In genomic region chr4:46374869-46375368, GRCm38 (mm10) we compare ENCODE assay signal across 8 mouse cellular contexts. TPM values are rescaled to one million over a fixed set of nuclear protein-coding genes. Genes with fewer than 3 reads are reported as not detected.
DNase-seq lines count a peak whose midpoint lies in the region; ATAC-seq lines count a peak whose summit lies in the region.

No protein-coding gene starts in this region.

- H3K4me2 ChIP-seq in intestine, embryonic 14.5 days (ENCODE audit: low read length), result peak overlapping the region; percentile 58

- H3K9ac ChIP-seq in intestine, embryonic 14.5 days (ENCODE audit: low read length), result peak overlapping the region; percentile 20; the same call in 1 of the 2 replicates

- intact Hi-C loops in left cerebral cortex, postnatal 10 days (cut with DNase I), result no loop called here

- peaks cover 28% of the 10 kb centered on the region for H3K36me3 ChIP-seq in intestine, embryonic 14.5 days (ENCODE audit: control insufficient read depth, insufficient read depth, low read length)

- H3K4me3 ChIP-seq in intestine, embryonic 14.5 days (ENCODE audit: low read depth, low read length), result peak overlapping the region; percentile 25

- peak; percentile 87 to 93 for DNase-seq in adrenal gland, adult (ENCODE audit: inconsistent age in 2 of 2, low spot score in 1 of 2)
- DNase-seq in embryo, embryonic 10.5 days (ENCODE audit: low spot score), result peak; percentile 85
- DNase-seq in gastrocnemius, postnatal 25 days, result peak; percentile 70
- peak; percentile 88 for DNase-seq in intestine, embryonic 14.5 days (ENCODE audit: low spot score)
- peak; percentile 79 to 88 for DNase-seq in left cerebral cortex, postnatal 10 days (ENCODE audit: extremely low spot score in 1 of 2, low spot score in 2 of 2)
- peak; percentile 80 for DNase-seq in right cerebral cortex, postnatal 25 days
- DNase-seq in urinary bladder, postnatal 36 days (ENCODE audit: low spot score in 2 of 2), result peak; percentile 69 to 80

- H3K27ac ChIP-seq in intestine, embryonic 14.5 days (ENCODE audit: low read depth), result no peak overlapping the region

- 17% methylated on average over 22 of the region's 22 CpGs for WGBS in intestine, embryonic 14.5 days

- peaks cover 9% of the 10 kb centered on the region for H3K4me1 ChIP-seq in intestine, embryonic 14.5 days (replicated peaks; ENCODE audit: control insufficient read depth, insufficient read depth, low read length)

- peak; percentile 74 for ATAC-seq in intestine, embryonic 14.5 days (replicated peaks; ENCODE audit: low FRiP score, low TSS enrichment, low read depth)
- ATAC-seq in megakaryocyte-erythroid progenitor cell, adult 5-6 weeks (replicated peaks; ENCODE audit: low FRiP score, low TSS enrichment, poor library complexity, severe bottlenecking), result peak; percentile 90

- no peaks in the 10 kb centered on the region for H3K9me3 ChIP-seq in intestine, embryonic 14.5 days (ENCODE audit: control insufficient read depth, low read length)

- H3K27me3 ChIP-seq in intestine, embryonic 14.5 days (replicated peaks; ENCODE audit: control insufficient read depth, insufficient read depth, low read length), result 0 out of 2 replicates have a peak, but pooled peaks cover 3% of the 10 kb centered on the region

RNA-seq across cellular contexts. Expression of gene Trmo, which starts 14.3 kb away (rescaled TPM):
- 1 to 10 TPM; 2.9 to 3.1 TPM for total RNA-seq in gastrocnemius, postnatal 25 days (2021)
- polyA plus RNA-seq in intestine, embryonic 14.5 days (2014; fragmentation: Nextera tagmentation; extraction: Ambion mirVana), result 11.3 and 13.1 TPM in 2 replicates
- total RNA-seq in left cerebral cortex, postnatal 10 days (2021), result 1 to 10 TPM; 3.7 to 4.6 TPM
- 5.6 and 10.7 TPM in 2 replicates for total RNA-seq in megakaryocyte-erythroid progenitor cell, adult 5-6 weeks (2014; fragmentation: Nextera tagmentation)
- total RNA-seq in megakaryocyte-erythroid progenitor cell, adult 5-6 weeks (2017), result 8.9 and 11.4 TPM in 2 replicates

RNA-seq across cellular contexts. Expression of gene Foxe1, which starts 31.5 kb away (rescaled TPM):
- total RNA-seq in gastrocnemius, postnatal 25 days (2021), result not detected
- not detected in 2 replicates for polyA plus RNA-seq in intestine, embryonic 14.5 days (2014; fragmentation: Nextera tagmentation; extraction: Ambion mirVana)
- not detected for total RNA-seq in left cerebral cortex, postnatal 10 days (2021)
- not detected in 2 replicates for total RNA-seq in megakaryocyte-erythroid progenitor cell, adult 5-6 weeks (2014; fragmentation: Nextera tagmentation)
- 0.23 TPM in 1 of 2 replicates, not detected in the other for total RNA-seq in megakaryocyte-erythroid progenitor cell, adult 5-6 weeks (2017)

RNA-seq across cellular contexts. Expression of gene Hemgn, which starts 38.4 kb away (rescaled TPM):
- not detected for total RNA-seq in gastrocnemius, postnatal 25 days (2021)
- polyA plus RNA-seq in intestine, embryonic 14.5 days (2014; fragmentation: Nextera tagmentation; extraction: Ambion mirVana), result 0.27 and 0.42 TPM in 2 replicates
- total RNA-seq in left cerebral cortex, postnatal 10 days (2021), result not detected
- 120 and 199 TPM in 2 replicates for total RNA-seq in megakaryocyte-erythroid progenitor cell, adult 5-6 weeks (2014; fragmentation: Nextera tagmentation)
- total RNA-seq in megakaryocyte-erythroid progenitor cell, adult 5-6 weeks (2017), result 129 and 182 TPM in 2 replicates

Comparison
In these comparisons a context has a peak if more than half of its experiments do, and no peak if none do; other contexts are left out.
1. RNA of gene Hemgn, which starts 38.4 kb away (total RNA-seq): 120 to 199 TPM in megakaryocyte-erythroid progenitor cell, adult 5-6 weeks; not detected in left cerebral cortex, postnatal 10 days and not detected in gastrocnemius, postnatal 25 days; every median in the first group is over 100 times any median in the second.
2. Peak in every context shown above with its lines, with median percentiles within 50 percentile points of each other: DNase-seq.